Mouse (Mus musculus) midbrain, embryonic 14.5 days (tissue): ENCODE results near the gene Rpl37. TPM values are rescaled to one million over a fixed set of nuclear protein-coding genes. Genes with fewer than 3 reads are reported as not detected.
"Not testable (repeated sequence)": the region's sequence is repeated elsewhere in the genome, so short reads cannot be mapped to it uniquely, and the experiment has no call there.

Experiments used
- ATAC-seq: fragments of 200-750 bp; cut with Nextera tagmentation; 2 replicates; pipeline ENCODE4 v1.8.0; 2017; ENCODE audit warnings: moderate number of reproducible peaks, moderate library complexity; ENCODE audit not compliant: low FRiP score, low TSS enrichment
- DNase-seq: peaks from one replicate; pipeline ENCODE4 v3.0.0-alpha.2; 2015
- H3K27ac ChIP-seq: fragments of 300-500 bp; sonication (generic); replicated peaks from 2 replicates; pipeline ENCODE4 v1.5.1; 2014; ENCODE audit warnings: mild to moderate bottlenecking, low read depth, low read length, moderate library complexity
- H3K27me3 ChIP-seq: fragments of 300-500 bp; sonication (generic); 2 replicates; pipeline ENCODE4 v1.6.1; 2014; ENCODE audit warnings: low read length, control low read depth, mixed read lengths; ENCODE audit not compliant: control insufficient read depth, insufficient read depth
- H3K36me3 ChIP-seq: fragments of 300-500 bp; sonication (generic); 2 replicates; pipeline ENCODE4 v1.6.1; 2014; ENCODE audit warnings: low read length, control low read depth; ENCODE audit not compliant: control insufficient read depth, insufficient read depth
- H3K4me1 ChIP-seq: fragments of 300-500 bp; sonication (generic); 2 replicates; pipeline ENCODE4 v1.6.1; 2014; ENCODE audit warnings: mild to moderate bottlenecking, antibody characterized with exemption, low read length, control low read depth; ENCODE audit not compliant: control insufficient read depth, insufficient read depth
- H3K4me2 ChIP-seq: fragments of 300-500 bp; sonication (generic); 2 replicates; pipeline ENCODE4 v1.6.1; 2014; ENCODE audit warnings: mild to moderate bottlenecking, low read length, moderate library complexity
- H3K4me3 ChIP-seq: fragments of 300-500 bp; sonication (generic); replicated peaks from 2 replicates; pipeline ENCODE4 v1.5.1; 2014; ENCODE audit warnings: low read depth, low read length
- H3K9ac ChIP-seq: fragments of 300-500 bp; sonication (generic); replicated peaks from 2 replicates; pipeline ENCODE4 v1.6.1; 2014; ENCODE audit warnings: mild to moderate bottlenecking, low read length, moderate library complexity
- H3K9me3 ChIP-seq: fragments of 300-500 bp; sonication (generic); 2 replicates; pipeline ENCODE4 v1.6.1; 2016; ENCODE audit warnings: low read length, control low read depth, mixed read lengths; ENCODE audit not compliant: control insufficient read depth
- WGBS: fragments of 180-500 bp; shearing (Covaris S2); extraction: QIAGEN DNeasy Blood & Tissue Kit; methylation state at CpG from one replicate; pipeline ENCODE4 v1.1.7; 2014; 5-methylcytosine and 5-hydroxymethylcytosine counted together
- polyA plus RNA-seq: library from polyadenylated mRNA; unstranded; fragments of >200 nt; fragmentation: Nextera tagmentation; extraction: Ambion mirVana; gene quantifications from 2 replicates; pipeline ENCODE4 v1.2.1, GENCODE M21; 2014

Gene Rpl37
- polyA plus RNA-seq, 1 experiment from 2014 or later, result 446 TPM

DNA sequence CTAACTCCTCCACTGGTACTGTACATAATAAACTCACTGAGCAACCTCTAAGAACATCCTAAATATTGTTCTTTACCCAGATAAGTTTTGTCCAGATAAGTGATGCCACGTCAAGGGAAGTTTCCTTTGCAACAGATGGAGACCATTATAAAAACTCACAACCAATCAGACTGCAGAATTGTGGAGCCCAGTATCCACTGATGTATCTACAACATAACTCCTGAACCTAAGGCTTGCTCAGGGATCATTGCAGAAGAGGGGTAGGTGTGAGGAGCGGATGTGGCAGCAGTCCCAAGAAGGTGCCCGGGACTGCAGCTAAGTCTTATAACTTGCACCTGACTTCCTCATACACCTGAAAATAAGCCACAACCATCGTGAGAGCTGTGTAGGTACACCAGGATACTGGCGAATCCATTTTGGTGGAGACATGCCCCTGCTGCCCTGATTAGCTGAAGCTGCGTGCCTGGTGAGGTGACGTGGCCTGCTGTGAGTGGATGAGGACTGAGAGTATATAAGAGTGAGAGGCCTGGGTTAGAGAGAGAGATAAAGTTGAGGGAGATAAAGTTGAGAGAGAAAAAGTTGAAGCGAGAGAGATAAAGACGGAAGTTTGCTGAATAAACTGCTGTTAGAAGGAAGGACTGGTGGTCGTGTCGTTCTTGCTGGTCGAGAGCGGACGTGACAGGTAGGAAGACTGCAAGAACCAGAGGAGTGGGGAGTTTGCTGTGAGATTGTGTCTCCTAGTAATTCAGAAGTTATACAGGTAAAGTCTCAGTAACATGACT lies 14.6 kb downstream of the Rpl37 start:
- not testable (repeated sequence) for H3K36me3 ChIP-seq, H3K4me3 ChIP-seq, H3K9me3 ChIP-seq, DNase-seq, ATAC-seq, H3K4me1 ChIP-seq, H3K4me2 ChIP-seq, H3K27me3 ChIP-seq, H3K9ac ChIP-seq, H3K27ac ChIP-seq
- 91% methylated on average over 14 of the region's 14 CpGs for WGBS

DNA sequence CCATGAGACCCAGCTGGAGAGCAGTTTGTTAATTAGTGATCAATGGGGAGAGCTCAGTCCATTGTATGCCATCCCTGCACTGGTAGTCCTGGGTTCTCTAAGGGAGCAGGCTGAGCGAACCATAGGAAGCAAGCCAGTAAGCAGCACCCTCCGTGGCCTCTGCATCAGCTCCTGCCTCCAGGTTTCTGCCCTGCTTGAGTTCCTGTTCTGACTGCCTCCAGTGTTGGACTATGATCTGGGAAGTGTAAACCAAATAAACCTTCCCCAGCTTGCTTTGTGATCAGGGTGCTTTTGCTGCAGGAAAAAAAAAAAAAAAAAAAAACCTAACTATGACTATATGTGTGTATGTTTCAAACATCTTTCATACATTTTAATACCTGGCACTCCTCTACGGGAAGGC lies 16.9 kb downstream of the Rpl37 start:
- no peaks in the 10 kb centered on the region for H3K36me3 ChIP-seq
- no peak overlapping the region for H3K4me3 ChIP-seq
- H3K9me3 ChIP-seq, result no peaks in the 10 kb centered on the region
- H3K9ac ChIP-seq, result no peak overlapping the region
- no peaks in the 10 kb centered on the region for H3K4me1 ChIP-seq
- H3K27me3 ChIP-seq, result no peaks in the 10 kb centered on the region
- DNase-seq (no peak), ATAC-seq (no peak)
- H3K4me2 ChIP-seq, result no peak overlapping the region
- H3K27ac ChIP-seq, result no peak overlapping the region
- WGBS, result 63% methylated on average over 3 of the region's 3 CpGs

DNA sequence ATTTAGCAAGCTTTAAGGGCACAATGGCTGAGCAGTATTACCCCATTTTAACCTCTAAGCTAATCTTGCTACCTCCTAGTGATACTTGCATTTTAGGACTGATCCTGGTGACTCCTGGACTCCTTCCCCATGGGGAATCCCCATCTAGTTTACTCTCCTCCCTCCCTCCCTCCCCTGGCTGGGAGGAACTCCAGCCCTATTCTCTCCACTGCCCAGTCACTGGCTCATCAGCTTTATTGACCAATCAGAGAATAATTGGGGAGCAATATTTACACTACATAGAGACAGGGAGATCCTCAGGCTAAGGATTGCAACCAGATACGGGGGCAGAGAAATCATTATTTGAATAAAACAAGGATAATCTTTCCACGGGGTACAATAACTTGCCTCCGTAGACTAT lies 17.7 kb downstream of the Rpl37 start:
- Histone ChIP-seq H3K4me1 (no peaks in the 10 kb centered on the region), H3K9me3 (no peaks in the 10 kb centered on the region), H3K27me3 (no peaks in the 10 kb centered on the region), H3K4me3 (no peak overlapping the region), H3K36me3 (no peaks in the 10 kb centered on the region), H3K27ac (no peak overlapping the region), H3K9ac (no peak overlapping the region), H3K4me2 (no peak overlapping the region)
- 69% methylated on average over 3 of the region's 3 CpGs for WGBS
- DNase-seq (no peak), ATAC-seq (no peak)

DNA sequence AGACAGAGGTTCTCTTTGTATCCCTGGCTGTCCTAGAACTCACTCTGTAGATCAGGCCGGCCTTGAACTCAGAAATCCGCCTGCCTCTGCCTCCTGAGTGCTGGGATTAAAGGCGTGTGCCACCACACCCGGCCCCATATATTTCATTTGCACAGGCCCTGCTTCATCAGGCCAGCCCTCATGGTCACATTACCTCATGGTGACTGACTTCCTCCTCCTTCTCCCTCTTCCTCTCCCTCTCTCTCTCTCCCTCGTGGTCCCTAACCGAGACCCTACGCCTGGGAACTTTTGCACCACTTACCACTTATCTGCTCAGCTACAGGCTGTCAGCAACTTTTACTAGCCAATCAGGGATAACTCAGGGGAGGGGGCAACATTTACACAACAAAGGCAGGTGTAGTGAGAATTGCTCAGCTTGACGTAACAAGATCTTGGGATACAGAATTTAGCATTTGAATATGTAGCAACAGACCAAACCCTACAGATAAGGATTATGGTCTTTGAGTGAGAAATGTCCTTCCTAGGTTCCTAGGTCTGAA lies 18.6 kb downstream of the Rpl37 start:
- WGBS, result 83% methylated on average over 8 of the region's 8 CpGs

DNA sequence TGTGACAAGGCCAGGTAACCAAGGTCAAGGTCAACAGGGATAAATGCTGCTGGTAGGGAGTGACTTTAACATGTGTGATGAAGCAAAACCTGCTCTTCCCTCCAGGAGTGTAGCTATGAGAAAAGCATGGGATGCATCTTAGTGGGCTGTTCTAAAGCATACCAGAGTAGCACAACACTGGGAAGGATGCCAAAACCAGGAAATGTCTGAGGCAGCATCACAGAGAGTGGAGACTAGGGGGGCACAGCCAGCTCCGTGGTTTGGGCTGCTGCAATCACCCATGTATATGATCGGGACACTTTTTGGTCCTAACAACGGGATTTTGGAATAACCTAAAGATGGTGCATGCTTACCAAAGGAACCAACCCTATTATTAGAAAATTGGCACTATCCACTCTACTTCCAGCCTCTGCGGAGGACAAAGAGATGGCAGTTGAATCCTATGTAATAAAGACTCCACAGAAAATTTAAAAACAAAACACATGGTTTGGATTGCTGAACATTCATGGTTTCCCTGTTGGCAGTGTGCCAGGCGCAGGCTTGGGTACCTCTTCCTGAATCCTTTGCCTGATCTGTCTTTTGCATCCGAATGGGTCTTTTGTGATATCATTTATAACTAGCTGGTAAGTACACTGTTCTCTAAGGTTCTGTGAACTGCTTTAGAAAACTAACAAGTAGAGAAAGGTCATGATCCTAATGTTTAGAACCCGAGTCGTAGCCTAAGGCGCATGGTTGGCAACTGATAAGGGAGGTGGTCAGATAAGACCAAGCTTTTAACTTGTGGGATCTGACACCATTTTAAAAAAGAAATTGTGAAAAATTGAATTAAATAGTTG lies 21.8 kb downstream of the Rpl37 start:
- H3K4me3 ChIP-seq, result no peak overlapping the region
- DNase-seq (peak; percentile 57), ATAC-seq (0 out of 2 replicates have a peak, but pooled peaks have one; percentile 40)
- H3K27me3 ChIP-seq, result no peaks in the 10 kb centered on the region
- H3K4me1 ChIP-seq, result no peaks in the 10 kb centered on the region
- WGBS, result 73% methylated on average over 9 of the region's 9 CpGs
- H3K4me2 ChIP-seq, result no peak overlapping the region
- H3K27ac ChIP-seq, result no peak overlapping the region
- no peaks in the 10 kb centered on the region for H3K9me3 ChIP-seq
- H3K9ac ChIP-seq, result no peak overlapping the region
- H3K36me3 ChIP-seq, result no peaks in the 10 kb centered on the region

More for the DNA sequence above, 18.6 kb downstream of the Rpl37 start:
- ATAC-seq, result no peak
- no peak overlapping the region for H3K4me2 ChIP-seq
- no peaks in the 10 kb centered on the region for H3K9me3 ChIP-seq
- no peak for DNase-seq
- no peak overlapping the region for H3K27ac ChIP-seq
- H3K9ac ChIP-seq, result no peak overlapping the region
- no peaks in the 10 kb centered on the region for H3K27me3 ChIP-seq
- H3K4me1 ChIP-seq, result no peaks in the 10 kb centered on the region
- no peaks in the 10 kb centered on the region for H3K36me3 ChIP-seq
- H3K4me3 ChIP-seq, result no peak overlapping the region

DNA sequence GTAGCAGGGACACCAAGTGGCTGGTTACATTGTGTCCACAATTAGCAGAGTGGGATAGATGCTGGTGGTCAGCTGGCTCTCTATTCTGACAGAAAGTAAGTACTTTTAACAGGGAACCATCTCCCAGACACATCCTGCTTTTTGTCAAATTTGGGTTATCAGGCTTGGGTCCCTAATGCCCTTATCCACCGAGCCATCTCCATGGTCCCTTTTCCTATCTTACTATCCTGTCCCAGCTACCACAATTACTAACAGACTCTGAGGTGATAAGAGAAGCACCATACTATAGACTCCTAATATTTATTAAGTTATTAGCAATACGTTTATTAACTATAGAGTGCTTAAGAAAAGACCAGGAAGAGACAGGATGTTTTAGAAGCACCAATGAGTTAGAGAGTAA lies 22.9 kb downstream of the Rpl37 start:
- H3K27me3 ChIP-seq, result no peaks in the 10 kb centered on the region
- WGBS, result 96% methylated on average over 2 of the region's 2 CpGs
- no peak overlapping the region for H3K27ac ChIP-seq

DNA sequence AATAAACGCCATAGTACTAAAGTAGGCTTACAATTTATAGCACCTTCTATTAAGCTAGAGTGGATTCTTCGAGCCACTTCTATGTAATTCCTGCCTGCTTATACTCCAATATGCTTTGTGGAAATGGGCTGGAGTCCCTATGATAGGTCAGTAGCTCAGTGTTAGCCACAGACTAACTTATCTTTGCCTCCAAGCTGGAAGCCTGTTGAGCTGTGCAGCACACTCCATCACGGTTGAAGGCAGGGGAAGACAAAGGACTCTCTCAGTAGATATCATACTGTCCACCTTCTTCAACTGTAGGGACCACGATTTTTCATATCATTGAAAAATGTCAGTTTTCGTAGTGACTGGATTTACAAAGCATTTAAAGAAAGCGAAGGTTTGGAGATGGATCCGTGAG lies 23.4 kb downstream of the Rpl37 start:
- no peak overlapping the region for H3K9ac ChIP-seq
- ATAC-seq (no peak), DNase-seq (no peak)
- WGBS, result 91% methylated on average over 7 of the region's 7 CpGs
- no peaks in the 10 kb centered on the region for H3K36me3 ChIP-seq
- no peak overlapping the region for H3K4me2 ChIP-seq
- no peaks in the 10 kb centered on the region for H3K9me3 ChIP-seq
- no peak overlapping the region for H3K4me3 ChIP-seq
- peaks cover 3% of the 10 kb centered on the region for H3K4me1 ChIP-seq
- H3K27me3 ChIP-seq, result no peaks in the 10 kb centered on the region
- H3K27ac ChIP-seq, result no peak overlapping the region

More for the DNA sequence above, 22.9 kb downstream of the Rpl37 start:
- DNase-seq (no peak), ATAC-seq (no peak)
- no peak overlapping the region for H3K9ac ChIP-seq
- H3K4me2 ChIP-seq, result no peak overlapping the region
- H3K36me3 ChIP-seq, result no peaks in the 10 kb centered on the region
- H3K4me1 ChIP-seq, result no peaks in the 10 kb centered on the region
- H3K9me3 ChIP-seq, result no peaks in the 10 kb centered on the region
- no peak overlapping the region for H3K4me3 ChIP-seq

DNA sequence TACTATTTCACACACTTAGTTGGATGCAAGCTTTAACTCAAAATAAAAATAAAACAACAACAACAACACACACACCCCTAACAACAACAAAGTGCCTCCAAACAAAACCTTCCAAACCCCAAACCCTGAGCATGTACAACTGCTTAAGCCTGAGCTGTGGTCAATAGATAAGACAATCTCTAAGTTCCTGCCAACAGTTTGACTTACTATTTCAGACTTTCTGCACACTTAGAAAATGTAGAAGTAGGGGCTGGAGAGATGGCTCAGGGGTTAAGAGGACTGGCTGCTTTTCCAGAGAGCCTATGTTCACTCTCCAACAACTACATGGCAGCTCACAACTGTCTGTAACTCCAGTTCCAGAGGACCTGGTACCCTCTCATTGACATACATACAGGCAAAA lies 23.9 kb downstream of the Rpl37 start:
- no peak overlapping the region for H3K27ac ChIP-seq
- DNase-seq (no peak), ATAC-seq (no peak)
- H3K9ac ChIP-seq, result no peak overlapping the region
- H3K36me3 ChIP-seq, result no peaks in the 10 kb centered on the region
- no peaks in the 10 kb centered on the region for H3K9me3 ChIP-seq
- no peak overlapping the region for H3K4me2 ChIP-seq
- no peak overlapping the region for H3K4me3 ChIP-seq
- H3K27me3 ChIP-seq, result no peaks in the 10 kb centered on the region
- peaks cover 8% of the 10 kb centered on the region for H3K4me1 ChIP-seq
